Mouse (Mus musculus) C2C12 (cell line): ENCODE data around the gene Krt9. TPM values are rescaled to one million over a fixed set of nuclear protein-coding genes. Genes with fewer than 3 reads are reported as not detected.

Source experiments
- H3K27me3 ChIP-seq: one replicate; pipeline ENCODE4 v1.6.1; 2011; ENCODE audit not compliant: control insufficient read depth, insufficient read depth, insufficient read length
- H3K36me3 ChIP-seq: one replicate; pipeline ENCODE4 v1.6.1; 2011; ENCODE audit not compliant: control insufficient read depth, insufficient read depth
- H3K4me3 ChIP-seq: one replicate; pipeline ENCODE4 v1.5.1; 2011; ENCODE audit warnings: mild to moderate bottlenecking, control low read depth; ENCODE audit not compliant: poor library complexity, insufficient read depth, severe bottlenecking
- H3K79me2 ChIP-seq: one replicate; pipeline ENCODE4 v1.6.1; 2011; ENCODE audit not compliant: control insufficient read depth, insufficient read depth
- H3K79me3 ChIP-seq: one replicate; pipeline ENCODE4 v1.6.1; 2011; ENCODE audit warnings: low read depth, control low read depth
- H3ac ChIP-seq: one replicate; pipeline ENCODE3; 2011; ENCODE audit warnings: low read depth; ENCODE audit not compliant: control insufficient read depth, insufficient read length
- CEBPB ChIP-seq: IDR thresholded peaks from one replicate; pipeline ENCODE4 v1.6.1; 2011; ENCODE audit warnings: low read depth, mild to moderate bottlenecking, control low read depth, moderate library complexity
- CTCF ChIP-seq: IDR thresholded peaks from one replicate; pipeline ENCODE4 v1.5.1; 2011; ENCODE audit not compliant: control insufficient read depth, insufficient read depth, insufficient read length
- FOSL1 ChIP-seq: IDR thresholded peaks from one replicate; pipeline ENCODE4 v1.8.0; 2011; ENCODE audit warnings: mild to moderate bottlenecking, low read length; ENCODE audit not compliant: poor library complexity, insufficient read depth, severe bottlenecking
- MAX ChIP-seq: IDR thresholded peaks from one replicate; pipeline ENCODE4 v1.6.1; 2011; ENCODE audit warnings: mild to moderate bottlenecking, control low read depth
- MYOD1 ChIP-seq: IDR thresholded peaks from one replicate; pipeline ENCODE4 v1.6.1; 2011; ENCODE audit warnings: low read depth; ENCODE audit not compliant: control insufficient read depth, insufficient read length
- MYOG ChIP-seq: IDR thresholded peaks from one replicate; pipeline ENCODE4 v1.6.1; 2011; ENCODE audit not compliant: control insufficient read depth, insufficient read length; ENCODE audit errors: extremely low read depth
- USF1 ChIP-seq: IDR thresholded peaks from one replicate; pipeline ENCODE4 v1.6.1; 2011; ENCODE audit warnings: low read depth, mild to moderate bottlenecking, control low read depth, moderate library complexity
- polyA plus RNA-seq: library from polyadenylated mRNA; unstranded; fragments of >200 nt; fragmentation: generic; extraction: Trizol; gene quantifications from one replicate; pipeline ENCODE4 v1.2.1, GENCODE M21; 2012; ENCODE audit warnings: missing spikeins

Gene Krt9
- polyA plus RNA-seq, 1 experiment, result 1.8 TPM

GRCm38 (mm10) chr11:100179260-100179659 is 13.8 kb downstream of the Krt9 start:
- Histone ChIP-seq H3K79me2 (no peaks in the 10 kb centered on the region), H3K27me3 (peaks cover 21% of the 10 kb centered on the region), H3K4me3 (no peak overlapping the region), H3ac (no peak overlapping the region), H3K36me3 (no peaks in the 10 kb centered on the region), H3K79me3 (no peaks in the 10 kb centered on the region)
- no peak for TF ChIP-seq MYOD1
- TF ChIP-seq CEBPB, result no peak
- TF ChIP-seq MAX, result no peak
- no peak for TF ChIP-seq USF1
- no peak for TF ChIP-seq CTCF
- no peak for TF ChIP-seq FOSL1
- TF ChIP-seq MYOG, result no peak

DNA sequence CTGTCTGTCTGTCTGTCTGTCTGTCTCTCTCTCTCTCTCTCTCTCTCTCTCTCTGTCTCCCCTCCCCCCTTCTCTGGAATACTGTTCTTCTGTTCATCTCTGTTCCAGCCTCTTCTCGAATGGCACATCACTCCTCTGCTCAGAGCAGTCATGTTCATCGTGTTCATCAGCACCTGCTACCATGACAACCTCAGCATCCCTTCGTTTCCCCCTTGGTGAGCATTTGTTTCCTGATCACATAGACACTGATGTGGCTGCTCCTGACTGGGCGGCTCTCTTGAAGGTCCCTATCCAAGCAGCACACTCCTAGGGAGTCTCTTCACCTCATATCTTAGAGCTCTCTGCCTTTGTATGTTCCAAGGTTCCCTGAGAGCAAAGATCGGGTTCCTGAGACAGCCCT is 14.7 kb downstream of the Krt9 start:
- H3ac ChIP-seq, result no peak overlapping the region
- peaks cover 21% of the 10 kb centered on the region for H3K27me3 ChIP-seq
- H3K79me2 ChIP-seq, result no peaks in the 10 kb centered on the region
- TF ChIP-seq MAX, result no peak
- no peak for TF ChIP-seq MYOD1
- no peak for TF ChIP-seq MYOG
- no peaks in the 10 kb centered on the region for H3K79me3 ChIP-seq
- H3K36me3 ChIP-seq, result no peaks in the 10 kb centered on the region
- no peak overlapping the region for H3K4me3 ChIP-seq

GRCm38 (mm10) chr11:100176791-100177190 is 16.3 kb downstream of the Krt9 start:
- Histone ChIP-seq H3K27me3 (peaks cover 21% of the 10 kb centered on the region), H3K79me3 (no peaks in the 10 kb centered on the region), H3K4me3 (no peak overlapping the region), H3ac (no peak overlapping the region), H3K36me3 (no peaks in the 10 kb centered on the region), H3K79me2 (no peaks in the 10 kb centered on the region)
- no peak for TF ChIP-seq USF1
- TF ChIP-seq CTCF, result no peak
- no peak for TF ChIP-seq MAX
- TF ChIP-seq MYOD1, result no peak
- no peak for TF ChIP-seq CEBPB

DNA sequence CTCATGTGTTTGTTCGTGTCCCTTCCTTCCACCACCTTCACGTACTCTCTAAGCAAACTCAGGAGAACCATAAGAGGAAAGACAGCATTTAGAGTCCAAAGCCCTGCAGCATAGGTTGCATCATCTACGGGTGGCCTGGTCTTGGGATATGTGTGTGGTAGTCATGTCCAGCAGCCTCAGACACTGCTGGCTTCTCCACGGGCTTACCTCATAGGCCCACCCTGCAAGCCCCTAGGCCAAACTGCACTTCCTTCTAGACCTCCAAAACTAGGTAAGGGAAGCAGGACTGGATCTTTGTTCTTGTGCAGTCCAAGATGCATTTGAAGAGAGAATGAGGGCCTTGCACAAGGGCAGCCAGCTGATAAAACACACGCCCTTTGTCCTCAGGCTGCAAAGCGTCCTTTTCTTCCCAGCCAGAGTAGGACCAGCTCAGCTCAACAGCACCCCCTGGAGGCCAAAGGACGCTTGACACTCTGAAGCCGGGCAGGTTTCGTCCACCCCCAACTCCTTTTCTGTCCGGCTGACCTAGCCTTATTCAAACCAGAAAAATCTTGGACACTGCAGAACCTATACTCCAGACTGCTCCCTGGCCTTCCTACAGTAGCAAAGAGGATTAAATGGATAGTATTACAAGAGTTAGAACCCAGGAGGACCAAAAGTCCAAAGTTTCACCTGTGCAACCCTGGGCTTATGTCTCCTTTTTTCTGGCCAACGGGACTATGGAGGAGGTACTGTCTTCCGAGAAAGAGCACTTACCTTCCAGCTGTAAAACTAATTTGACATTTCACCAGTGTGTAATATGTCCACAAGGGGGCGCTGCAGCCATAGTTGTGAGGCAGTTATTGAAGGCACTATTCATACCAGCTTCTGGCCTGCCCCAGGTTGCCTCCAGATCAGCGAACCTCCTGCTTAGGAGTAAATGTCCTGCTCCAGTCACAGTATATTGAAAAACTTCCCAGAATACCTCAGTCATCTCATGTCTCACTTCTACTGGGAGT is 24.0 kb downstream of the Krt9 start:
- H3ac ChIP-seq, result no peak overlapping the region
- no peaks in the 10 kb centered on the region for H3K79me2 ChIP-seq

DNA sequence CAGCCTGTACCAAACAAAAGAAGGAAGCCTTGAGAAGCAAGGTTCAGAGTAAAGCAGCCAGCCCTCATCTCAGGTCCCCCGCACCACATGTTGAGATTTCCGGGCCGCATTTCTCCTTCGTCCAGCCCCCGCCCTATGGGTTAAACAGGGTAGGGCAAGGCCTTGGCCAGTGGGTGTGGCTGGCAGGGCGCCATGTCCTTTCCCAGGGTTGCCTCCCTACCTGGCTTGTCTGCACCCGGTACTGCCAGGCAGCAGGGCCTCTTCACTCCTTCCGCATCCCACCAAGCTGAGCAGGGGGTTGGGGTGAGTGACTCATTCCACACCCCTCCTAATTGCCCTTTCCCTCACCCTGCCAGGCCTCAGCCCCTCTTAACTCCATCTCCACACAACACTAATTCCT is 25.0 kb downstream of the Krt9 start:
- H3K4me3 ChIP-seq, result no peak overlapping the region
- H3K79me2 ChIP-seq, result no peaks in the 10 kb centered on the region
- H3K27me3 ChIP-seq, result no peaks in the 10 kb centered on the region
- no peaks in the 10 kb centered on the region for H3K79me3 ChIP-seq
- TF ChIP-seq CTCF (no peak), MYOD1 (no peak), CEBPB (no peak), MYOG (no peak), USF1 (no peak), MAX (no peak), FOSL1 (no peak)
- no peaks in the 10 kb centered on the region for H3K36me3 ChIP-seq
- no peak overlapping the region for H3ac ChIP-seq

More for the DNA sequence above, 24.0 kb downstream of the Krt9 start:
- no peak overlapping the region for H3K4me3 ChIP-seq
- TF ChIP-seq MYOD1 (no peak), CTCF (peak; percentile 88)
- H3K36me3 ChIP-seq, result no peaks in the 10 kb centered on the region
- H3K27me3 ChIP-seq, result no peaks in the 10 kb centered on the region
- no peaks in the 10 kb centered on the region for H3K79me3 ChIP-seq

GRCm38 (mm10) chr11:100164392-100164791 is 28.7 kb downstream of the Krt9 start:
- Histone ChIP-seq H3K36me3 (no peaks in the 10 kb centered on the region), H3K79me2 (no peaks in the 10 kb centered on the region), H3K27me3 (no peaks in the 10 kb centered on the region), H3K79me3 (no peaks in the 10 kb centered on the region), H3ac (no peak overlapping the region), H3K4me3 (no peak overlapping the region)
- TF ChIP-seq CEBPB, result no peak
- TF ChIP-seq MYOD1, result no peak
